Mouse (Mus musculus) megakaryocyte, embryonic 14.5 days (primary cell): ENCODE measurements around the gene Prune2. TPM values are rescaled to one million over a fixed set of nuclear protein-coding genes. Genes with fewer than 3 reads are reported as not detected.

Experiments used
- H3K27me3 ChIP-seq: replicated peaks from 2 replicates; pipeline ENCODE3; 2012; ENCODE audit warnings: inconsistent platforms
- H3K36me3 ChIP-seq: replicated peaks from 2 replicates; pipeline ENCODE3; 2012; ENCODE audit warnings: low read length, inconsistent platforms, mixed read lengths
- H3K4me1 ChIP-seq: 2 replicates; pipeline ENCODE4 v1.6.1; 2012; ENCODE audit warnings: inconsistent platforms
- H3K4me3 ChIP-seq: replicated peaks from 2 replicates; pipeline ENCODE3; 2012; ENCODE audit warnings: moderate library complexity, mild to moderate bottlenecking, inconsistent platforms
- H3K9me3 ChIP-seq: 2 replicates; pipeline ENCODE4 v1.6.1; 2012; ENCODE audit warnings: inconsistent platforms
- FLI1 ChIP-seq: IDR thresholded peaks from 2 replicates; pipeline ENCODE4 v1.6.1; 2012; ENCODE audit warnings: low read length, inconsistent platforms, mixed read lengths
- GATA1 ChIP-seq: IDR thresholded peaks from 3 replicates; pipeline ENCODE4 v1.6.1; 2012; ENCODE audit warnings: mixed read lengths, low read length, inconsistent platforms, borderline replicate concordance
- polyA plus RNA-seq: library from polyadenylated mRNA; stranded (reverse); fragments of >175 nt; gene quantifications from 2 replicates; pipeline ENCODE4 v1.2.3, GENCODE M21; 2012; ENCODE audit warnings: low replicate concordance; ENCODE audit not compliant: insufficient read depth

The Prune2 gene
- polyA plus RNA-seq, 1 experiment = 1.2 TPM

DNA sequence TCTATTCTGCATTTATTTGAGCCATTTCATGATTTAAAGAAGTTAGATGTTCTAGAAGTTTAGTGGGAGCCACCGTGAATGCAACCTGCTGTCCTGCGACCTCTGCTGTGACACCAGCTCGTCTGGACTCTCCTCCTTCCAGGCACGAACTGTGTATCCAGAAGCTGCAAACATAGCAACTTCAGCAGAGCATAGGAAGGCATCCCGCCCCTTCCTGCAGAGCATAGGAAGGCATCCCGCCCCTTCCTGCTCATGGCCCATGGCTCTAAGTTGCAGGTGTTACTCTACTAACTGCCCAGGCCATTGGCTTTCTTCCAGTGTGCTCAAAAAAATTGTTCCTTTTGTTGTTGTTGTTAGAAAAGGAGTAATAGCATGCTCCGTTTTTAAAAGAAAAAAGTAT lies 294.9 kb downstream of the Prune2 start:
- 0 out of 2 replicates have a peak, but pooled peaks cover 3% of the 10 kb centered on the region for H3K4me1 ChIP-seq
- no peaks in the 10 kb centered on the region for H3K36me3 ChIP-seq
- peaks cover 4% of the 10 kb centered on the region for H3K27me3 ChIP-seq
- H3K4me3 ChIP-seq = no peak overlapping the region
- no peaks in the 10 kb centered on the region for H3K9me3 ChIP-seq
- no peak for TF ChIP-seq GATA1
- no peak for TF ChIP-seq FLI1

GRCm38 (mm10) chr19:17251453-17251852 lies 295.5 kb downstream of the Prune2 start:
- TF ChIP-seq FLI1 (no peak), GATA1 (no peak)
- Histone ChIP-seq H3K4me1 (peaks cover 9% of the 10 kb centered on the region), H3K4me3 (no peak overlapping the region), H3K9me3 (no peaks in the 10 kb centered on the region), H3K27me3 (peaks cover 4% of the 10 kb centered on the region), H3K36me3 (no peaks in the 10 kb centered on the region)

GRCm38 (mm10) chr19:17252845-17253244 lies 296.9 kb downstream of the Prune2 start:
- peaks cover 4% of the 10 kb centered on the region for H3K27me3 ChIP-seq
- no peak for TF ChIP-seq GATA1
- TF ChIP-seq FLI1 = no peak

GRCm38 (mm10) chr19:17255511-17255910 lies 299.6 kb downstream of the Prune2 start:
- Histone ChIP-seq H3K4me1 (peaks cover 19% of the 10 kb centered on the region), H3K9me3 (no peaks in the 10 kb centered on the region), H3K4me3 (no peak overlapping the region), H3K36me3 (no peaks in the 10 kb centered on the region), H3K27me3 (peaks cover 4% of the 10 kb centered on the region)
- TF ChIP-seq FLI1 (no peak), GATA1 (no peak)

More at GRCm38 (mm10) chr19:17252845-17253244, 296.9 kb downstream of the Prune2 start:
- H3K9me3 ChIP-seq = no peaks in the 10 kb centered on the region
- H3K4me1 ChIP-seq = peaks cover 19% of the 10 kb centered on the region
- H3K36me3 ChIP-seq = no peaks in the 10 kb centered on the region
- no peak overlapping the region for H3K4me3 ChIP-seq

DNA sequence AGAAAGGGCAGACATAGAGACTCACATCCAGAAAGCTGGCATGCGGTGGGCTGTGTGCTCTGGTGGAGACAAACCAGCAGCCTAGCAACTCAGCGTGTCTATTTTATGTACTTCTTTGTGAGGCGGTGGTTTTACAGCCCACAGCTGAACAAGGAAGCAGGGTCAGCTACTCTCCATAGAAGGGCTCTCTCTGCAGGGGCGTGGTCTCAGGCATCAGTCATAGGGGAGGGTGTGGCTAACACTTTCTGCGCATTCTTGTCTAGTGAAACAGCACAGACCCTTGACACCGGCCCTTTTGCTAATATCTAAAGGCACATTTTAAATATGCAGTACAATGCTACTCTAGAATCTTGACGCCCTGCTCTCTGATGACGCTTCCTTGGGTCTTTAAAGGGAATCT lies 300.5 kb downstream of the Prune2 start:
- H3K36me3 ChIP-seq = no peaks in the 10 kb centered on the region
- TF ChIP-seq GATA1 (no peak), FLI1 (no peak)
- H3K27me3 ChIP-seq = peaks cover 4% of the 10 kb centered on the region
- no peaks in the 10 kb centered on the region for H3K9me3 ChIP-seq
- H3K4me3 ChIP-seq = peak overlapping the region; percentile 19
- peaks cover 19% of the 10 kb centered on the region for H3K4me1 ChIP-seq

- Histone ChIP-seq H3K36me3 (no peaks in the 10 kb centered on the region), H3K4me3 (no peak overlapping the region), H3K4me1 (peaks cover 19% of the 10 kb centered on the region), H3K27me3 (peaks cover 4% of the 10 kb centered on the region), H3K9me3 (no peaks in the 10 kb centered on the region)
- TF ChIP-seq FLI1 = no peak
- TF ChIP-seq GATA1 = no peak
Observed at GRCm38 (mm10) chr19:17256867-17257266, 300.9 kb downstream of the Prune2 start.

DNA sequence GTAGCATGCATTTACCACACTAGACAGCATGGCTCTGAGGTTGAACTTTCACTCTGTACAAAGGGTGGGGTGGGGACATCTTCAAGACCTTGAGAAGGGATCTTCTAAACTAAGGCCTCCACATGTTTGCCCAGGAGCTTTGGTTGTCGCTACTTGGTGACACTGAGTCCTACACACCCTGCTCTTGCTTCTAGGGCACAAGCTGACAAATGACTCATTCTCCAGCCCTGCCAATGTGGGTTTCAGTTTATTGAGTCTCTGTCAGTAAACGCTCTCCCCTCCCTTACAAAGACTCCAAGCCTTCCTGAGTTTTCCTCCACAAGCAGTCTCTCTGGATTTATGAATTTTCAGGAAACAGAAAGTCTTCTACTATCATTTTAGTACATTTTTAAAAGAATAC lies 307.3 kb downstream of the Prune2 start:
- Histone ChIP-seq H3K4me1 (peaks cover 15% of the 10 kb centered on the region), H3K4me3 (no peak overlapping the region), H3K36me3 (no peaks in the 10 kb centered on the region), H3K27me3 (peaks cover 2% of the 10 kb centered on the region), H3K9me3 (no peaks in the 10 kb centered on the region)
- no peak for TF ChIP-seq GATA1
- TF ChIP-seq FLI1 = no peak

DNA sequence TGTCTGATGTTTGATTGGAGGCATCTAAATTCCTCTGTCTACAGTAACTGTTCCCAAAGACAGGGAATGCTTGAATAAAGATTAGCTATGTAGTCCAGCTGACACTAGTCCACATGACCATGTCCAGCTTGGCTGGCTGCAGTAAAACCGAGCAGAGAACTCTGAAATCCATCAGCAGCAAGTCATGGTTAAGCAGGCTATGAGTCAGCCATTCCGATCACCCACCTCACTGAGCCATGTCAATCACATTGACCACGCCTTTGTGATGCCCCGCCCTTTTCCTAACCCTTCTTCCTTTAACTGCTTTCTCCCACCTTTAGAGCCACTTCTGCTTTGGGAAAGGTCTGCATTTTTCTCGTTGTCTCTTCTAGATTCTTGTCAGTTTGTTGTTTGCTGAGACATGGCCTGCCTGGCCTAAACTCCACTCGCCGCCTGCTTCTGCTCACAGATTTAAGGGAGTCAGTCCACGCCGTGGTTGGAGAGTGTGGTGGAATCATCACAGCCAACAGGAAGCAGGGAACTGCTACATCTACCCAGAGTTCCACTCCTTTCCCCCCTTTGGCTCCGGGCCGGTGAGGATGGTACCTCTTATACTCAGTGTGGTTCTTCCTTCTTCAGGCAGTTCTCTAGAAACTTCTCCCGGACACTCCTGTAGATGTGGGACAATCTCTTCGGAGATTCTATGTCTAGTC lies 307.9 kb downstream of the Prune2 start:
- no peak overlapping the region for H3K4me3 ChIP-seq
- TF ChIP-seq FLI1 (no peak), GATA1 (no peak)
- no peaks in the 10 kb centered on the region for H3K9me3 ChIP-seq
- H3K36me3 ChIP-seq = no peaks in the 10 kb centered on the region
- peaks cover 2% of the 10 kb centered on the region for H3K27me3 ChIP-seq
- H3K4me1 ChIP-seq = peaks cover 15% of the 10 kb centered on the region

DNA sequence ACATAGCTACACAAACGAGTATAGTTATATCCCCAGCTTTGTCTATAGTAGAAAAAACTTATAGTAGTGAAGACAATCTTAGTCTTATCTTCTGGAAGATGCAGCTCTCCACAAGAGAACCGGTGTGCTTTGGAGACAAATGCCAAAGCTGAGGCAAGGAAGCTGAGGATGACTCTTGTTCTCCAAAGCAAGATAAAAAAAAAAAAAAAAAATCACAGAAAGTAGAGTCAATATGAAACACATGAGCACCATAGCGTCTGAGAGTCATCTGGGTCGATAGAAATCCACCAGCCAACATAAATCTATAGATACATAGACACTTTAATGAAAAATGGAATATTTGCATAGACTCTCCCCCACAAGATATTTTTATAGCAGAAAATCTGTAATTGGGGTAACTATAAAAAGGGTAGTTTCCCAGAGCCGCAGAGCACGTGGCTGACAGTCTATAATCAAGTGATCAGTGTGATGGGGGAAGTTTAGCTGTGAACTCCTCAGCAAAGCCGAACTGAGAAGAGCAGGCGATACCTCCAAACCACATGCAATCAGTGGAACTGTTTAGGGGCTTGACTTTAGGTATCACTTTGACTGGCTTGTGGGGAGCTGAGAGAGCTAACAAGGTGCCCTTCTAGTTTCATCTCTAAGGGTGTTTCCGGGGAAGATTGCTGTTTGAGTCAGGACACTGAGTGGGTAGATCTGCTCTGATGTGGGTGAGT lies 308.7 kb downstream of the Prune2 start:
- Histone ChIP-seq H3K4me1 (peaks cover 15% of the 10 kb centered on the region), H3K36me3 (no peaks in the 10 kb centered on the region), H3K4me3 (no peak overlapping the region), H3K27me3 (peaks cover 2% of the 10 kb centered on the region), H3K9me3 (no peaks in the 10 kb centered on the region)
- TF ChIP-seq FLI1 (no peak), GATA1 (no peak)

DNA sequence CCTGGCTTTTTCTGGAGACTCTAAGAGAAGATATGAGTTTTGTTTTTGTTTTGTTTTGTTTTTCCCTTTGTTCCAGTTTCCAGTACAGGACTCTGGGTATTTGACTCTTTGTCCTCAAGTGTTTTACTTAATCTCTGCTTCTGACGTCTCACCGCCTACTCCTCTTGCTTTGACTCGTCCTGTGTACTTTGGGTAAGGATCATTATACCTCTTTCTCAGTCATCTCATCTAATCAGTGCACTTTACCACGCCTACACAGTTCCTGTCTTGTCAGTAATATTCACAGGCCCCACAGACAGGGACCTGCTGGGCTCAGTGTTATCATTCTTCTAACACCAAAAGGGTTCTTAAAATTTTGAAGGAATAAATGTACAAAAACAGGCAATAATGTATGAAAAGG lies 312.8 kb downstream of the Prune2 start:
- H3K4me1 ChIP-seq = peaks cover 30% of the 10 kb centered on the region
- TF ChIP-seq GATA1 (no peak), FLI1 (no peak)
- no peaks in the 10 kb centered on the region for H3K27me3 ChIP-seq
- H3K4me3 ChIP-seq = no peak overlapping the region
- H3K9me3 ChIP-seq = peaks cover 6% of the 10 kb centered on the region; the same call in 1 of the 2 replicates
- H3K36me3 ChIP-seq = peaks cover 2% of the 10 kb centered on the region

- H3K9me3 ChIP-seq = peaks cover 6% of the 10 kb centered on the region; the same call in 1 of the 2 replicates
- no peak for TF ChIP-seq GATA1
- no peak for TF ChIP-seq FLI1
- H3K27me3 ChIP-seq = no peaks in the 10 kb centered on the region
- H3K4me1 ChIP-seq = peaks cover 23% of the 10 kb centered on the region
- peaks cover 2% of the 10 kb centered on the region for H3K36me3 ChIP-seq
- H3K4me3 ChIP-seq = no peak overlapping the region
Observed at GRCm38 (mm10) chr19:17271179-17271622, 315.3 kb downstream of the Prune2 start.
